Mouse (Mus musculus): ENCODE measurements at regions not wholly inside any gene's neighbourhood (a gene's known extent, or its start where the extent isn't known, plus 50 kb on each side); places are given as distances from the start of the nearest gene placed in this dataset.

DNA sequence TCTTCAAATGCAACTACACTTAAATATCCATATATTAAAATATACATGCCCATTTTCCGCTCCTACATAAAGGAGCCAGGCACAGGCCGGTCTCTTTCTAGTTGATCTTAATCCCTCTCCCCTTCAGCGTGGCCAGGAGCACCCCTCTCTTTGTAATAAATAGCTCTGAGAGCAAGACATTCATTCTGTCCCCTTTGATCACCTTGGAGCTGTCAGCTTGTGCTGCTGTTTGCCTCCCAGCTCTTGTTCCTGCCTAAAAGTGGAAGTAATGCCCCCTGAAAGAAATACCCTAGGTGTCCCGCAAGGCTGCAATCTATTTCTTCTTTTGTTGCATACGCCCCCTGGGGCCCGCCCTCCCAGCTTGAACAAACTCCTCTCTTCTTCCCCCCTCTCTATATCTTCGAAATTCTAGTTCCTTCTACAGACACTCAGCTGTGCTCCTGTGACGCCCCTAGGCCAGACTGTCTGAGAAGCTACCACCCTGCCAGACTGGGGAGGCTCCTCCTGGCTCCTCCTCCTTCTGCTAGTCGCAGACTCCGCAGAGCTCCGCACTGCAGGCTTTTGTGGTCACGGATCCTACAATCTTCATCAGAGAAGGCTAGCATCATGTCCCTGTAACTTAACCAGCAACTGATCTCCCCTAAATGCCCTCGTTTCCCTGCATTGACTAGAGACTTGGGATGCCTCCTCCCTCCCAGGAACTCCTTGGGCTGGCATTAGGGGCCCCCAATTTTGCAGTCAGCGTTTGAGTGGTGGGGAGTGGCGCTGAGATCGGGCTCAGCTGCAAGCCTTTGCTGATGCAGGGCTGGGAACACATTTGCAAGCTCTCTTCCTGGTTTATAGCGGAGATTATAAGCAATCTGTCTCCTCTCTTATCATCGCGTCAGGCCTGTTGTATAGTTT is 516.8 kb downstream of the Nyap2 start:
- in situ Hi-C loops (cut with MboI; ENCODE audit: low pct_ligation_motif_present, low pct_unique_long_range_greater_than_20kb, low sequenced_read_pairs) (no loop called here), dilution Hi-C loops (cut with MboI; ENCODE audit: extremely low pct_ligation_motif_present, extremely low pct_unique_long_range_greater_than_20kb, low sequenced_read_pairs) (no loop called here)
- Histone ChIP-seq H3K9me3 (replicated peaks; ENCODE audit: low read length) (no peaks in the 10 kb centered on the region), H3K27ac (ENCODE audit: insufficient read depth, low read depth) (no peak overlapping the region), H3K9ac (ENCODE audit: insufficient read depth, low read depth) (no peak overlapping the region), H3K4me1 (ENCODE audit: control insufficient read depth in 1 of 2, insufficient read depth in 2 of 2) (no peaks in the 10 kb centered on the region), H3K79me2 (replicated peaks; ENCODE audit: control insufficient read depth, extremely low read depth, insufficient read depth, poor library complexity, severe bottlenecking) (no peaks in the 10 kb centered on the region), H3K4me3 (replicated peaks in 1 of 3; ENCODE audit: low read depth in 2 of 3, low read length in 2 of 3, poor library complexity in 1 of 3) (no peak overlapping the region), H3K36me3 (replicated peaks in 1 of 2; ENCODE audit: control insufficient read depth in 1 of 2, insufficient read depth in 1 of 2, low read length in 1 of 2) (no peaks in the 10 kb centered on the region), H3K4me2 (ENCODE audit: insufficient read depth, low read depth, poor library complexity, severe bottlenecking) (no peak overlapping the region), H3K27me3 (replicated peaks) (no peaks in the 10 kb centered on the region)
- no peak for TF ChIP-seq BHLHE40 (IDR thresholded peaks at IDR 0.05; ENCODE audit: low read depth, low read length)
- no peak for TF ChIP-seq JUN (IDR thresholded peaks at IDR 0.05; ENCODE audit: insufficient read depth, low read depth, low read length)
- DNase-seq (ENCODE audit: extremely low read depth) = no peak

DNA sequence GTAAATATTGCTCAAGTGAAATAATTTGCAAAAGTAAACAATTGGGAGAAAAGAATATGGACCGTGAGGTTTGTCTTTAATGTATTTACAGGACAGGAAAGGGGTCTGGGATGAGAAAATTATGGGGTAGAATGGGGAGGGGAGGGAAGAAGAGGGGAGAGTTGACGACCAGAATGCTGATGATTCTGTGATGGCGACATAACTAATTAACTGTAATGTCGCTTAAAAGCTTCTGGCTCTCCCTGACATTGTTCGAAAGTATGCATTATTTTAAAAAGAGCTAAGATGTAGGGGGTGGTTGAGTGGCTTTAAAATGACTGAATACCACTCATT is 517.4 kb downstream of the Nyap2 start:
- no peak overlapping the region for H3K4me3 ChIP-seq (replicated peaks in 1 of 3; ENCODE audit: low read depth in 2 of 3, low read length in 2 of 3, poor library complexity in 1 of 3)
- dilution Hi-C loops (cut with MboI; ENCODE audit: extremely low pct_ligation_motif_present, extremely low pct_unique_long_range_greater_than_20kb, low sequenced_read_pairs) (no loop called here), in situ Hi-C loops (cut with MboI; ENCODE audit: low pct_ligation_motif_present, low pct_unique_long_range_greater_than_20kb, low sequenced_read_pairs) (no loop called here)
- H3K27me3 ChIP-seq (replicated peaks) = no peaks in the 10 kb centered on the region
- no peak for DNase-seq (ENCODE audit: extremely low read depth)
- H3K79me2 ChIP-seq (replicated peaks; ENCODE audit: control insufficient read depth, extremely low read depth, insufficient read depth, poor library complexity, severe bottlenecking) = no peaks in the 10 kb centered on the region
- H3K27ac ChIP-seq (ENCODE audit: insufficient read depth, low read depth) = no peak overlapping the region
- H3K36me3 ChIP-seq (replicated peaks in 1 of 2; ENCODE audit: control insufficient read depth in 1 of 2, insufficient read depth in 1 of 2, low read length in 1 of 2) = no peaks in the 10 kb centered on the region
- H3K4me1 ChIP-seq (ENCODE audit: control insufficient read depth in 1 of 2, insufficient read depth in 2 of 2) = no peaks in the 10 kb centered on the region
- H3K4me2 ChIP-seq (ENCODE audit: insufficient read depth, low read depth, poor library complexity, severe bottlenecking) = no peak overlapping the region
- H3K9me3 ChIP-seq (replicated peaks; ENCODE audit: low read length) = no peaks in the 10 kb centered on the region
- TF ChIP-seq EP300 (IDR thresholded peaks at IDR 0.05; ENCODE audit: low read length) (no peak), ZC3H11A (IDR thresholded peaks at IDR 0.05; ENCODE audit: low read depth, low read length) (no peak), MAFK (IDR thresholded peaks at IDR 0.05; ENCODE audit: insufficient replicate concordance, low read length) (no peak), NRF1 (IDR thresholded peaks at IDR 0.05; ENCODE audit: low read depth, low read length) (no peak), JUND (conservative IDR thresholded peaks at IDR 0.05; ENCODE audit: low read depth, low read length) (no peak), JUN (IDR thresholded peaks at IDR 0.05; ENCODE audit: insufficient read depth, low read depth, low read length) (no peak), POLR2AphosphoS2 (IDR thresholded peaks at IDR 0.05; ENCODE audit: low read depth, low read length) (no peak), ELF1 (IDR thresholded peaks at IDR 0.05; ENCODE audit: low read depth, low read length) (no peak), SMC3 (IDR thresholded peaks at IDR 0.05; ENCODE audit: low read depth, low read length) (no peak), ETS1 (conservative IDR thresholded peaks at IDR 0.05; ENCODE audit: low read depth, low read length) (no peak), TBP (conservative IDR thresholded peaks at IDR 0.05; ENCODE audit: low read depth, low read length) (no peak), RAD21 (IDR thresholded peaks at IDR 0.05; ENCODE audit: low read depth, low read length) (no peak), POLR2A (IDR thresholded peaks at IDR 0.05; ENCODE audit: low read depth, low read length) (no peak), UBTF (IDR thresholded peaks at IDR 0.05; ENCODE audit: low read depth, low read length) (no peak), GABPA (IDR thresholded peaks at IDR 0.05; ENCODE audit: insufficient replicate concordance, low read depth, low read length) (no peak)
- no peak overlapping the region for H3K9ac ChIP-seq (ENCODE audit: insufficient read depth, low read depth)

Measured in CH12.LX (cell line).